Mouse (Mus musculus) embryonic facial prominence, embryonic 14.5 days (tissue): Measurements from ENCODE around the gene Noxa1. TPM values are rescaled to one million over a fixed set of nuclear protein-coding genes. Genes with fewer than 3 reads are reported as not detected.

Experiments
- ATAC-seq: fragments of 200-750 bp; cut with Nextera tagmentation; 2 replicates; pipeline ENCODE4 v1.8.0; 2017; ENCODE audit warnings: low read depth, moderate number of reproducible peaks, moderate TSS enrichment
- DNase-seq: peaks from one replicate; pipeline ENCODE4 v3.0.0-alpha.2; 2015; ENCODE audit warnings: low spot score
- H3K27ac ChIP-seq: fragments of 300-500 bp; sonication (generic); replicated peaks from 2 replicates; pipeline ENCODE4 v1.5.1; 2014; ENCODE audit warnings: low read depth, mild to moderate bottlenecking, low read length, moderate library complexity
- H3K27me3 ChIP-seq: fragments of 300-500 bp; sonication (generic); replicated peaks from 2 replicates; pipeline ENCODE4 v1.6.1; 2014; ENCODE audit warnings: low read length; ENCODE audit not compliant: control insufficient read depth, insufficient read depth
- H3K36me3 ChIP-seq: fragments of 300-500 bp; sonication (generic); 2 replicates; pipeline ENCODE4 v1.6.1; 2014; ENCODE audit warnings: low read length, mixed read lengths; ENCODE audit not compliant: control insufficient read depth, insufficient read depth
- H3K4me1 ChIP-seq: fragments of 300-500 bp; sonication (generic); 2 replicates; pipeline ENCODE4 v1.6.1; 2014; ENCODE audit warnings: antibody characterized with exemption, low read length; ENCODE audit not compliant: control insufficient read depth, insufficient read depth
- H3K4me2 ChIP-seq: fragments of 300-500 bp; sonication (generic); 2 replicates; pipeline ENCODE4 v1.6.1; 2014; ENCODE audit warnings: low read depth, mild to moderate bottlenecking, low read length, moderate library complexity, mixed read lengths
- H3K4me3 ChIP-seq: fragments of 300-500 bp; sonication (generic); 2 replicates; pipeline ENCODE4 v1.5.1; 2014; ENCODE audit warnings: low read depth, mild to moderate bottlenecking, low read length
- H3K9ac ChIP-seq: fragments of 300-500 bp; sonication (generic); 2 replicates; pipeline ENCODE4 v1.6.1; 2014; ENCODE audit warnings: low read depth, mild to moderate bottlenecking, low read length, moderate library complexity, mixed read lengths
- H3K9me3 ChIP-seq: fragments of 300-500 bp; sonication (generic); 2 replicates; pipeline ENCODE4 v1.6.1; 2016; ENCODE audit warnings: low read length; ENCODE audit not compliant: control insufficient read depth
- WGBS: fragments of 180-500 bp; shearing (Covaris S2); extraction: QIAGEN DNeasy Blood & Tissue Kit; methylation state at CpG from one replicate; pipeline ENCODE4 v1.1.7; 2014; 5-methylcytosine and 5-hydroxymethylcytosine counted together
- polyA plus RNA-seq: library from polyadenylated mRNA; unstranded; fragments of >200 nt; fragmentation: Nextera tagmentation; extraction: Ambion mirVana; gene quantifications from 2 replicates; pipeline ENCODE4 v1.2.1, GENCODE M21; 2014

Gene Noxa1
- polyA plus RNA-seq, 1 experiment from 2014 or later, result 0.71 TPM

DNA sequence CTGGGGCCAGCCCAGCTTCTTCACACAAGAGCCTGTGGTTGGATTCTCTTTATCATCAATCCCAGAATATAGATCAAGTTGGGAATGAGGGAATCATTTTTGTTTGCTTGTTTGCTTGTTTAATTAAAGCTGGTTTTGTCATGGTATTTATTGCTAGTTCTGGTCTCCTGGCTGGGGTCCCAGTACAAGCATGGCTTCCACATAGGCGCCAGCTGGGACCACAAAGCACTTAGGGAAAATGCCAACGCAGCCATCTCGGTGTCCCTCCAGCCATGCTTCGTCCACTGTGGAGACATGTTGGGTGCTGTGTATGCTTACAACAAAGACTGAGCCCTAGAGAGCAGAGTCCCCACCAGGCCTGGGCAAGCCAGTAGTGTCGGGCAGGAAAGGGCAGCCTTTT lies 9.4 kb downstream of the Noxa1 start:
- Histone ChIP-seq H3K4me1 (no peaks in the 10 kb centered on the region), H3K27me3 (no peaks in the 10 kb centered on the region), H3K36me3 (no peaks in the 10 kb centered on the region), H3K27ac (no peak overlapping the region), H3K4me2 (no peak overlapping the region), H3K9ac (no peak overlapping the region), H3K9me3 (no peaks in the 10 kb centered on the region), H3K4me3 (no peak overlapping the region)
- DNase-seq (no peak), ATAC-seq (no peak)
- WGBS, result 87% methylated on average over 5 of the region's 5 CpGs

- DNase-seq, result no peak
- ATAC-seq, result no peak
- WGBS, result 80% methylated on average over 4 of the region's 4 CpGs
- no peak overlapping the region for H3K4me2 ChIP-seq
- H3K27me3 ChIP-seq, result no peaks in the 10 kb centered on the region
- H3K36me3 ChIP-seq, result no peaks in the 10 kb centered on the region
- no peak overlapping the region for H3K27ac ChIP-seq
- no peaks in the 10 kb centered on the region for H3K9me3 ChIP-seq
- H3K9ac ChIP-seq, result no peak overlapping the region
- H3K4me3 ChIP-seq, result no peak overlapping the region
- H3K4me1 ChIP-seq, result no peaks in the 10 kb centered on the region
Observed at GRCm38 (mm10) chr2:25083697-25084096, 11.3 kb downstream of the Noxa1 start.

DNA sequence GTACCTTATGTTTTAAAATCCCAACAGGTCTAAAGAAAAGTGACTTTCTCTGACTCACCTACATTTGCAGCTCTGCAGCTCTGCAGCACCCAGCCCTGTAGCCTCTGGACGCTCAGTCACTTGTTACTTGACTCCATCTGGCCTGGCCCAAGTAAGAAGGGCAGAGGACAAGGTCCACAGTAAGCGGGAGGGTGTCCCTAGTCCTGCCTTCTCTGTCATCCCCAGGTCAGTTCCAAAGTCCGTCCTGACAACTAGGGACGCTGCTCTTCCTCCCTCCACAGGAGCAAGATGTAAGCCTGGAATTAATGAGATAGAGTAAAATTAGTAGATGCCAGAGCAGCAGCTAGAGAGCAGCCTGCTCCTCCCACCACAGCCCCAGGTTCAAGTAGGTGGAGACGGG lies 14.9 kb downstream of the Noxa1 start, which contains the start of gene Entpd8:
Gene Entpd8 (plus strand): TSS at position 229 of the 400 bp plus-strand sequence.
- H3K4me2 ChIP-seq, result no peak within 1 kb of the TSS
- no peak for DNase-seq

DNA sequence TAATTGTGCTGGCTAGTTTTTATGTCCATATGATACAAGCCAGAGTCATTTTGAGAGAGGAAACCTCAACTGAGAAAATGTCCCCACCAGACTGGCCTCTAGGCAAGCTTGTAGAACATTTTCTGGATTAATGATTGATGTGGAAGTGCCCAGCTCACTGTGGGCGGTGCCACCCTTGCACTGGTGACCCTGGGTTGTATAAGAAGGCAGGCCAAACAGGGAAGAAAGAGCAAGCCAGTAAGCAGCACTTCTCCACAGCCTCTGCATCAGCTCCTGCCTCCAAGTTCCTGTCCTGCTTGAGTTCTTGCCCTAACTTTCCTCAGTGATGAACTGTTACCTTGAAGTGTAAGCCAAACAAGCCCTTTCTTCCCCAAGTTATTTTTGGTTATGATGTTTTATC lies 16.0 kb downstream of the Noxa1 start:
- Histone ChIP-seq H3K9ac (no peak overlapping the region), H3K9me3 (no peaks in the 10 kb centered on the region), H3K27ac (no peak overlapping the region), H3K4me3 (no peak overlapping the region), H3K27me3 (no peaks in the 10 kb centered on the region), H3K4me2 (no peak overlapping the region), H3K4me1 (no peaks in the 10 kb centered on the region), H3K36me3 (no peaks in the 10 kb centered on the region)
- ATAC-seq (no peak), DNase-seq (no peak)
- 60% methylated on average over 1 of the region's 1 CpGs for WGBS

More for the DNA sequence above, 14.9 kb downstream of the Noxa1 start, which contains the start of gene Entpd8:
- no peak for ATAC-seq
- no peaks in the 10 kb centered on the region for H3K4me1 ChIP-seq
- no peaks in the 10 kb centered on the region for H3K9me3 ChIP-seq
- no peak within 1 kb of the TSS for H3K27ac ChIP-seq
- H3K27me3 ChIP-seq, result no peaks in the 10 kb centered on the region
- WGBS, result 38% methylated on average over 5 of the region's 5 CpGs
- no peak within 1 kb of the TSS for H3K9ac ChIP-seq
- no peak within 1 kb of the TSS for H3K4me3 ChIP-seq
- H3K36me3 ChIP-seq, result no peaks in the 10 kb centered on the region

DNA sequence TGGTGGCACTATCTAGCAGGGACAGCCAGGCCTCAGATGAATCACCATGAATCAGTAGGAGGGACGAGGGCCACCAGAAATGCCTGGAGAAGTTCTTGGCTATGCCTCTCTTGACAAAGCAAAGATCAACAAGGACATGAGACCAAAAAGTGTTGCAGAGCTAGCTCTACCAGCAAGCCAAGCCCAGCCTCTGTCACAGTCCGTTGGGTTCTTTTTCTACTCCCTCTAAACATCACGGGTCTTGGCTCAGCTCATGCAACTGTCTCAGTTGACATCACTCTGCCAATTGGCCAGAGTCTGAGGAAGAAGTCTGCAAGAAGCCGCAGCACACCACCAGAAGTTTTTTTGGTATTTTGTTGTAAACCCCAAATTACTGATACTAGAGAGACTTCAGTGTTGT lies 19.4 kb downstream of the Noxa1 start:
- H3K4me1 ChIP-seq, result no peaks in the 10 kb centered on the region
- DNase-seq (no peak), ATAC-seq (no peak)
- no peak overlapping the region for H3K4me3 ChIP-seq
- no peaks in the 10 kb centered on the region for H3K36me3 ChIP-seq
- no peak overlapping the region for H3K4me2 ChIP-seq
- H3K27ac ChIP-seq, result no peak overlapping the region
- H3K9ac ChIP-seq, result no peak overlapping the region
- H3K9me3 ChIP-seq, result no peaks in the 10 kb centered on the region
- 76% methylated on average over 4 of the region's 4 CpGs for WGBS
- H3K27me3 ChIP-seq, result no peaks in the 10 kb centered on the region

GRCm38 (mm10) chr2:25072398-25072797 lies 22.6 kb downstream of the Noxa1 start:
- H3K4me2 ChIP-seq, result no peak overlapping the region
- H3K36me3 ChIP-seq, result no peaks in the 10 kb centered on the region
- ATAC-seq (no peak), DNase-seq (no peak)
- whole genome bisulfite sequencing, result 88% methylated on average over 4 of the region's 4 CpGs
- H3K9ac ChIP-seq, result no peak overlapping the region
- H3K4me3 ChIP-seq, result no peak overlapping the region
- H3K4me1 ChIP-seq, result no peaks in the 10 kb centered on the region
- no peaks in the 10 kb centered on the region for H3K27me3 ChIP-seq
- H3K9me3 ChIP-seq, result no peaks in the 10 kb centered on the region
- H3K27ac ChIP-seq, result no peak overlapping the region

DNA sequence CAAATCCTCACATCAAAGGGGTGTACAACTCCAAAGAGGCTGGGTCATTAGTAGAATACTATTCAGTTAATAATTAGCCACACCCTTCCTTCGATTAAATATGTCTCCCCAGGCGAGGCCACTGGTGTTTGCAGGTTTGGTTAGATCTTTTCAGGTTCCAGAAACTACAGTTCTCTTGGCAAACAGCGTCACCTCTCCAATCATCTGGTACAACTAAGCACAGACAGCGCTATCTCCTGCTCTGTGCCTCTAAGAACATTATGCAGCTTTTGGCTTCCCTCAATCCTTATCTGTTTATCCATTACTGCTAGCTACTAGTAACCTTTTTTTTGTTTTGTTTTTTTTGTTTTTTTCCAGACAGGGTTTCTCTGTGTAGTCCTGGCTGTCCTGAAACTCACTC lies 25.4 kb downstream of the Noxa1 start:
- no peak for ATAC-seq
- Histone ChIP-seq H3K27ac (no peak overlapping the region), H3K4me1 (no peaks in the 10 kb centered on the region), H3K27me3 (no peaks in the 10 kb centered on the region), H3K9me3 (no peaks in the 10 kb centered on the region), H3K4me3 (no peak overlapping the region), H3K4me2 (no peak overlapping the region), H3K36me3 (no peaks in the 10 kb centered on the region), H3K9ac (no peak overlapping the region)
- WGBS, result 80% methylated on average over 4 of the region's 4 CpGs
- no peak for DNase-seq

GRCm38 (mm10) chr2:25066552-25066951 lies 28.4 kb downstream of the Noxa1 start:
- no peaks in the 10 kb centered on the region for H3K9me3 ChIP-seq
- H3K36me3 ChIP-seq, result peaks cover 10% of the 10 kb centered on the region; the same call in 1 of the 2 replicates
- 70% methylated on average over 4 of the region's 4 CpGs for WGBS
- no peaks in the 10 kb centered on the region for H3K4me1 ChIP-seq
- H3K4me2 ChIP-seq, result no peak overlapping the region
- no peak overlapping the region for H3K4me3 ChIP-seq
- DNase-seq (no peak), ATAC-seq (no peak)
- H3K27me3 ChIP-seq, result no peaks in the 10 kb centered on the region
- no peak overlapping the region for H3K27ac ChIP-seq
- H3K9ac ChIP-seq, result no peak overlapping the region

- Histone ChIP-seq H3K27me3 (no peaks in the 10 kb centered on the region), H3K4me2 (no peak overlapping the region), H3K9ac (no peak overlapping the region), H3K9me3 (no peaks in the 10 kb centered on the region), H3K4me1 (no peaks in the 10 kb centered on the region), H3K36me3 (peaks cover 20% of the 10 kb centered on the region), H3K27ac (no peak overlapping the region), H3K4me3 (no peak overlapping the region)
- DNase-seq (no peak), ATAC-seq (no peak)
Observed at GRCm38 (mm10) chr2:25065537-25065936, 29.4 kb downstream of the Noxa1 start.
